Mouse (Mus musculus) forebrain, embryonic 14.5 days (tissue): ENCODE results near the gene Gm47959. TPM values are rescaled to one million over a fixed set of nuclear protein-coding genes. Genes with fewer than 3 reads are reported as not detected.
"Not testable (repeated sequence)": the region's sequence is repeated elsewhere in the genome, so short reads cannot be mapped to it uniquely, and the experiment has no call there.

ENCODE experiments used
- ATAC-seq: fragments of 200-750 bp; cut with Nextera tagmentation; 2 replicates; pipeline ENCODE4 v1.8.0; 2017; ENCODE audit warnings: mild to moderate bottlenecking, moderate library complexity
- DNase-seq: peaks from one replicate; pipeline ENCODE4 v3.0.0-alpha.2; 2015; ENCODE audit warnings: low spot score
- H3K27ac ChIP-seq: fragments of 300-500 bp; sonication (generic); 2 replicates; pipeline ENCODE4 v1.5.1; 2014; ENCODE audit warnings: low read depth, mild to moderate bottlenecking, control low read depth, low read length, moderate library complexity
- H3K27me3 ChIP-seq: fragments of 300-500 bp; sonication (generic); replicated peaks from 2 replicates; pipeline ENCODE4 v1.6.1; 2014; ENCODE audit warnings: low read length, control low read depth, mixed read lengths; ENCODE audit not compliant: control insufficient read depth, insufficient read depth
- H3K36me3 ChIP-seq: fragments of 300-500 bp; sonication (generic); 2 replicates; pipeline ENCODE4 v1.6.1; 2014; ENCODE audit warnings: low read length, control low read depth; ENCODE audit not compliant: control insufficient read depth, insufficient read depth
- H3K4me1 ChIP-seq: fragments of 300-500 bp; sonication (generic); 2 replicates; pipeline ENCODE4 v1.6.1; 2014; ENCODE audit warnings: antibody characterized with exemption, low read length, control low read depth; ENCODE audit not compliant: control insufficient read depth, insufficient read depth
- H3K4me2 ChIP-seq: fragments of 300-500 bp; sonication (generic); 2 replicates; pipeline ENCODE4 v1.6.1; 2014; ENCODE audit warnings: mild to moderate bottlenecking, control low read depth, low read length
- H3K4me3 ChIP-seq: fragments of 300-500 bp; sonication (generic); 2 replicates; pipeline ENCODE4 v1.5.1; 2014; ENCODE audit warnings: low read depth, low read length, control low read depth
- H3K9ac ChIP-seq: fragments of 300-500 bp; sonication (generic); 2 replicates; pipeline ENCODE4 v1.6.1; 2014; ENCODE audit warnings: mild to moderate bottlenecking, low read length, control low read depth, moderate library complexity
- H3K9me3 ChIP-seq: fragments of 300-500 bp; sonication (generic); replicated peaks from 2 replicates; pipeline ENCODE4 v1.6.1; 2016; ENCODE audit warnings: low read length, control low read depth, mixed read lengths; ENCODE audit not compliant: control insufficient read depth
- WGBS: fragments of 180-500 bp; shearing (Covaris S2); extraction: QIAGEN DNeasy Blood & Tissue Kit; methylation state at CpG from one replicate; pipeline ENCODE4 v1.1.7; 2014; 5-methylcytosine and 5-hydroxymethylcytosine counted together
- polyA plus RNA-seq: library from polyadenylated mRNA; unstranded; fragments of >200 nt; fragmentation: Nextera tagmentation; extraction: Ambion mirVana; gene quantifications from 2 replicates; pipeline ENCODE4 v1.2.1, GENCODE M21; 2014

The Gm47959 gene
- polyA plus RNA-seq = not detected in 2 replicates

DNA sequence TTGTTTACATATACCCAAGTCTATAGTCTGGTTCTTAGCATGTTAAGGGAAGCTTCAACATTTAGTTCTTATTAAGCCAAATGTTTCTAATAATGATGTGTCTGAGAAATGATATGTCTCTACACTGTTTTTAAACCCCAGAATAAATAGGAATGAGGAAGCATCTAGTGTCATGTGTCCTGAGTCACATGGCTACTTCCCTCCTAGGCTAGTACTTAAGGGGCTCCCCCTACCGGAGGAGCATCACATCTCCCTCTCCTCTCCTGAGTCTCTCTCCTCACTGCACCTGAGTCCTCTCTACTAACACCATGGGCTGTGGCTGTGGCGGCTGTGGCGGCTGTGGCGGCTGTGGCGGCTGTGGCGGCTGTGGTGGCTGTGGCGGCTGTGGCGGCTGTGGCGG is at the start of gene Gm47959:
TSS of gene Gm47959 (plus strand) at position 243 of the 400 bp plus-strand sequence.
- not testable (repeated sequence) for H3K36me3 ChIP-seq, H3K4me3 ChIP-seq, H3K4me2 ChIP-seq, H3K27ac ChIP-seq, DNase-seq, H3K9me3 ChIP-seq, H3K9ac ChIP-seq, H3K4me1 ChIP-seq, ATAC-seq, H3K27me3 ChIP-seq
- 94% methylated on average over 6 of the region's 9 CpGs for WGBS

DNA sequence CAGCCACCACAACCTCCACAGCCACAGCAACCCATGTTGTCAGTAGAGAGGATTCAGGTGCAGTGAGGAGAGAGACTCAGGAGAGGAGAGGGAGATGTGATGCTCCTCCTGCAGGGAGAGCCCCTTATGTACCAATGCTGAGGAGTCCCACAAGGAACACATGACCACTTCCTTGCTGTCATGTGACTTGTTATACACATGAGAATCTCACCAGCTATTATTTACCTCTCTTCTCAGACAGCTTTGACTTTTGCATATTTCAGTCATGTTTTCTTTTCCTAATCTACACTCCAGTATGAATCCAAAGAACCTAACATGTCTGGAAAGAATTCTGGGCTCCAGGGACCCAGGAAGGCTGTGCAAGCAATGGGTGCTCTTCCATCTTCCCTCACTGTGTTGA is 44.4 kb upstream of the Gm47959 start, which contains the start of gene Gm7544:
TSS of gene Gm7544 (minus strand) at position 101 of the 400 bp plus-strand sequence.
- not testable (repeated sequence) for H3K4me2 ChIP-seq, ATAC-seq, H3K4me1 ChIP-seq, H3K9ac ChIP-seq, DNase-seq, H3K27ac ChIP-seq, H3K36me3 ChIP-seq, H3K27me3 ChIP-seq, H3K4me3 ChIP-seq, H3K9me3 ChIP-seq

DNA sequence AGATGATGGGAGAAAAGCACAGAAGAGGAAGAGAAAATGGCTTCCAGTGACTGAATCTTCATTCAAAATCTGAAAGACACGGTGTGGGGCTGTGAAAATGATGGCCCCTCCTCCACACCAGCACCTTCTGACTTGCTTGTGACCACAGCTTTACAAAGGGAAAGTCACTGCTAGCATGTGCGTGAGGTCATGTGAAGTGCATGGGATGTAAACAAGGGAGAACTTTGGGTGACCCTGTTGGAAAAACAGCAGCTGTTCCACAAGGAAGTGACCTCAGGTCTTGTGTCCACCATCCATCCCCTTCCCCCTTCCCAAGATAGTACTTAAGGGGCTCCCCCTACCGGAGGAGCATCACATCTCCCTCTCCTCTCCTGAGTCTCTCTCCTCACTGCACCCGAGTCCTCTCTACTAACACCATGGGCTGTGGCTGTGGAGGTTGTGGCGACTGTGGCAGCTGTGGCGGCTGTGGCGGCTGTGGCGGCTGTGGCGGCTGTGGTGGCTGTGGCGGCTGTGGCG is 40.4 kb upstream of the Gm47959 start, which contains the start of gene Gm47955:
TSS of gene Gm47955 (plus strand) at position 417 of the 516 bp plus-strand sequence.
- ATAC-seq = no peak
- H3K36me3 ChIP-seq = no peaks in the 10 kb centered on the region
- H3K4me3 ChIP-seq = no peak within 1 kb of the TSS
- DNase-seq = no peak
- no peaks in the 10 kb centered on the region for H3K9me3 ChIP-seq
- H3K27ac ChIP-seq = no peak within 1 kb of the TSS
- H3K4me2 ChIP-seq = no peak within 1 kb of the TSS
- H3K27me3 ChIP-seq = no peaks in the 10 kb centered on the region
- 91% methylated on average over 11 of the region's 11 CpGs for WGBS
- no peaks in the 10 kb centered on the region for H3K4me1 ChIP-seq
- no peak within 1 kb of the TSS for H3K9ac ChIP-seq

DNA sequence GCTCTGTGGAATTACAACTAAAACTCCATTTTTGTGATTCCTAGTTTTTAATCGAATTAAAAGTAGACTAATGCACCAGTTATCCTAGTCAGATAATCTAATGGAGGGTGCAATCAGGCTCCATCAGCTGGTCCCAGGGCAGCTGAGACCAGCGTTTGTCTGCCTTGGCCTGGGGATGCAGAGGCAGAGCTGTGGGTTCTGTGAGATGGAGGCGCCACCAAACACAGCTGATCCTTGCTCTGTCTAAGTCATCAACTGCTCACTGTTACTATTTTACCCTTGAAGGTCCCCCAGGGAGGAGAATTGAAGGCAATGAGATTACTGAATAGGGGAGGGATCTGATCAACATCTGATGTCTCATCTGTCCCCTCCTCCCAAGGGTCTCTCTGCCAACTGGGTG is 33.9 kb upstream of the Gm47959 start:
- 74% methylated on average over 3 of the region's 3 CpGs for WGBS
- no peak for DNase-seq
- no peak overlapping the region for H3K4me3 ChIP-seq
- no peaks in the 10 kb centered on the region for H3K36me3 ChIP-seq
- H3K9me3 ChIP-seq = no peaks in the 10 kb centered on the region
- no peak overlapping the region for H3K9ac ChIP-seq
- no peaks in the 10 kb centered on the region for H3K27me3 ChIP-seq
- H3K4me2 ChIP-seq = no peak overlapping the region
- H3K27ac ChIP-seq = no peak overlapping the region
- ATAC-seq = no peak
- no peaks in the 10 kb centered on the region for H3K4me1 ChIP-seq

DNA sequence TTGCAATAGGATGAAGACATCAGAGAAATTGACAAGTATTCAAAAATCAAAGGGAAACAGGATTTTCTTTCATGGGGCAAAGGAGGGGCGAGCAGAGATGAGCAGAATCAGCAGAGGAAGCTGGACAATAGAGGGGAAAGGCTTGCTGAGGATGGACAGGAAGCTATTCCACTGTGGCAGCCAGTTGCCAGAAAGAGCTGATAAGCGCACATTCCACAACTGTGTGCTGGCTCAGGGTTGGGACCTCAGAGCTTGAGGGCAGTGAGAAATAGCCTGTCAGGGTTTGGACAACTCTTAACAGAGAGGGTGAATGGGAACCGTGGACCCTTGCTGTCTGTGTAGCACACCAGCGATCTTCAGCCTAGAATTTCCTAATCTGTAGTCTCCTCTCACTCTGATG is 28.3 kb upstream of the Gm47959 start:
- Histone ChIP-seq H3K27me3 (no peaks in the 10 kb centered on the region), H3K9me3 (no peaks in the 10 kb centered on the region), H3K4me3 (no peak overlapping the region), H3K27ac (no peak overlapping the region), H3K4me2 (no peak overlapping the region), H3K9ac (no peak overlapping the region), H3K4me1 (no peaks in the 10 kb centered on the region), H3K36me3 (no peaks in the 10 kb centered on the region)
- DNase-seq = no peak
- ATAC-seq = no peak
- whole genome bisulfite sequencing = 72% methylated on average over 4 of the region's 4 CpGs

DNA sequence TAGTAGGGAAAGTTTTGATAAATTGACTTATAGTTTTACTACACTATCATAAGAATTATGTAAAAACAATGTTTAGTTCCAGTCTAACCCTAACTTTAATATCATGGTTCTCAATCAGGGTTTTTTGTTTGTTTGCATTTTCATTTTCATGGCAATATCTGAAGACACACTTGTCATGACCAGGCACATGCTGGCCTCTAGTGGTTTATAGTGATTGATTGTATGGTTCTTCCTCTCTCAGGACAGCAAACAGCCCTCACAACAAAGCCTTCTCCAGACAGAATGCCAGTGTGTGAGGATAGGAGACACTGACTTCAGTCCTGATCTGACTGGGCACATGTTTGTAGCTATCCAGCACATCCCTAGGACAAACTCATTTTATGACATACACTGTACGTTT is 27.1 kb upstream of the Gm47959 start:
- H3K9ac ChIP-seq = no peak overlapping the region
- no peaks in the 10 kb centered on the region for H3K4me1 ChIP-seq
- H3K9me3 ChIP-seq = no peaks in the 10 kb centered on the region
- H3K4me2 ChIP-seq = no peak overlapping the region
- H3K27ac ChIP-seq = no peak overlapping the region
- WGBS = 93% methylated on average over 1 of the region's 1 CpGs
- no peak for ATAC-seq
- no peak for DNase-seq
- no peaks in the 10 kb centered on the region for H3K27me3 ChIP-seq
- H3K4me3 ChIP-seq = no peak overlapping the region
- H3K36me3 ChIP-seq = no peaks in the 10 kb centered on the region

DNA sequence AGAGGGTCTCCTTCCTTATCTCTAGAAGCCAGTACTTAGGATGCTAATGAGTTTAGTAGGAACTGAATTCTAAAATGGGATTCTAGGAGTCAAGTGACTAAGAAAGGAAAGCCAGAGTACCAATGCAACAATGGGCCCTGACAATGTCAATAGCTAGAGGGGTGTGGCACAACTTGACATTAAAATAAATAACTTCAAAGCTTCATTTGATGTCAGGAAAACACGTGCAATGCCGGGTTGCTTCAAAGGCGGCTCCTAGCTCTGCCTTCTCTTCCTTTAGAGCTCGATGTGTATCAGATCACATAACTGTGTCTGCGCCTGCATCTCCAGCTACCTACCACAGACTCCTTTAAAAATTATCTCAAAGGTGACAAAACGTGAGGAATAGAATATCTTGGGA is 26.4 kb upstream of the Gm47959 start:
- Histone ChIP-seq H3K36me3 (no peaks in the 10 kb centered on the region), H3K4me1 (no peaks in the 10 kb centered on the region), H3K9me3 (no peaks in the 10 kb centered on the region), H3K4me3 (no peak overlapping the region), H3K4me2 (no peak overlapping the region), H3K9ac (no peak overlapping the region), H3K27me3 (no peaks in the 10 kb centered on the region), H3K27ac (no peak overlapping the region)
- no peak for ATAC-seq
- DNase-seq = no peak
- 79% methylated on average over 6 of the region's 6 CpGs for WGBS

DNA sequence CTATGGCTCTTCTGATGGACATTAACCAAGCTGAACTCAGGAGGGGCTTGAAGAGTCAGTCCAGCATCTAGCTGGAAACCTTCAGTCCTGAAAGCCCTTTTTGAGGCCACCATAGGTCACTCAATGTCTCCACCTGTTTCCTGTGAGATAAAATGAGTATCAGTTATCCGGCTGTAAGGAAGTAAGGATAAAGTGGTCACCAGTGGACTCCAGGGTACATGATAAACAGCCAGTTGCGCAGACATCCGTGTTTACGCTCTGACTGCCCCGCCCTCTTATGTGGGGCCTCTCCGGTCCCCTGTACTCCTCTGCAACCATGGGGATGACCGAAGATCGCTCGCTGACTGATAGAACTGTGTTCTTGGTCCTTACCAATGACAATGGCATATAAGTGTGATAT is 26.0 kb upstream of the Gm47959 start:
- Histone ChIP-seq H3K9me3 (no peaks in the 10 kb centered on the region), H3K36me3 (no peaks in the 10 kb centered on the region), H3K4me2 (no peak overlapping the region), H3K9ac (no peak overlapping the region), H3K4me1 (no peaks in the 10 kb centered on the region), H3K27ac (no peak overlapping the region), H3K27me3 (no peaks in the 10 kb centered on the region), H3K4me3 (no peak overlapping the region)
- ATAC-seq (no peak), DNase-seq (no peak)
- 91% methylated on average over 9 of the region's 9 CpGs for WGBS

DNA sequence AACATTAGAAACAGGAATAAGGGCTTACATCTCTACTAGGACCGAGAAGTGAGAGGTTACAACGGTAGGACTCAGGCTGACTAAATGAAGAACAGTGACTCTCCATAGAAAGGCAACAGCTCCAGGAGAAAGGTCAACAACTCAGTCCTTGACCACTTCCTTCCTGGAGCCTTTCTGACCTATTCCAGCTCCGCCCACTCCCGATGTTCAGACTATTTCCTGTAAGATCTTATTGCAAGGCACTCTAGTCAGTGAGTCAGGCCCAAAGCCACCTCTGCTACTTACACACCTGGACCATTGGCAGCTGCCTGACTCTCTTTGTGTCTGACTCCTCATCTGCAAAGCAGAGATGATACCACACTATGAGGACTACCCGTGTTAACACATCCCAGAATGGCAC is 24.6 kb upstream of the Gm47959 start:
- ATAC-seq = no peak
- 86% methylated on average over 5 of the region's 5 CpGs for WGBS
- no peak overlapping the region for H3K4me2 ChIP-seq

More for the DNA sequence above, 24.6 kb upstream of the Gm47959 start:
- Histone ChIP-seq H3K27ac (no peak overlapping the region), H3K4me3 (no peak overlapping the region), H3K27me3 (no peaks in the 10 kb centered on the region), H3K4me1 (no peaks in the 10 kb centered on the region), H3K36me3 (no peaks in the 10 kb centered on the region), H3K9ac (no peak overlapping the region), H3K9me3 (no peaks in the 10 kb centered on the region)
- no peak for DNase-seq
